Mouse (Mus musculus) embryonic fibroblast, embryonic 13.5 days (primary cell): Measurements from ENCODE around the gene Cd209g.

Experiments used
- CTCF ChIP-seq: IDR thresholded peaks from 2 replicates; pipeline ENCODE4 v1.5.1; 2011; ENCODE audit warnings: mild to moderate bottlenecking, control low read depth, low read length, moderate library complexity, borderline replicate concordance; ENCODE audit not compliant: insufficient read depth
- POLR2A ChIP-seq: IDR thresholded peaks from 2 replicates; pipeline ENCODE4 v1.6.1; 2011; ENCODE audit warnings: low read depth, mild to moderate bottlenecking, control low read depth, low read length, moderate library complexity

- TF ChIP-seq POLR2A (no peak), CTCF (no peak)
These were observed 28.9 kb downstream of the Cd209g start for GRCm38 (mm10) chr8:4162786-4163185.
